Mouse (Mus musculus) kidney, adult 2 months (tissue): Measurements from ENCODE around the gene Synpr.

Source experiments
- CTCF ChIP-seq: fragments of 200-500 bp; conservative IDR thresholded peaks from 2 replicates; pipeline ENCODE4 v1.5.1; 2011; ENCODE audit warnings: low read depth, mild to moderate bottlenecking, control low read depth, low read length, moderate library complexity, mixed read lengths; ENCODE audit not compliant: insufficient read depth, insufficient read length
- POLR2A ChIP-seq: fragments of 200-500 bp; IDR thresholded peaks from one replicate; pipeline ENCODE4 v1.6.1; 2011; ENCODE audit warnings: low read depth, low read length, control low read depth

DNA sequence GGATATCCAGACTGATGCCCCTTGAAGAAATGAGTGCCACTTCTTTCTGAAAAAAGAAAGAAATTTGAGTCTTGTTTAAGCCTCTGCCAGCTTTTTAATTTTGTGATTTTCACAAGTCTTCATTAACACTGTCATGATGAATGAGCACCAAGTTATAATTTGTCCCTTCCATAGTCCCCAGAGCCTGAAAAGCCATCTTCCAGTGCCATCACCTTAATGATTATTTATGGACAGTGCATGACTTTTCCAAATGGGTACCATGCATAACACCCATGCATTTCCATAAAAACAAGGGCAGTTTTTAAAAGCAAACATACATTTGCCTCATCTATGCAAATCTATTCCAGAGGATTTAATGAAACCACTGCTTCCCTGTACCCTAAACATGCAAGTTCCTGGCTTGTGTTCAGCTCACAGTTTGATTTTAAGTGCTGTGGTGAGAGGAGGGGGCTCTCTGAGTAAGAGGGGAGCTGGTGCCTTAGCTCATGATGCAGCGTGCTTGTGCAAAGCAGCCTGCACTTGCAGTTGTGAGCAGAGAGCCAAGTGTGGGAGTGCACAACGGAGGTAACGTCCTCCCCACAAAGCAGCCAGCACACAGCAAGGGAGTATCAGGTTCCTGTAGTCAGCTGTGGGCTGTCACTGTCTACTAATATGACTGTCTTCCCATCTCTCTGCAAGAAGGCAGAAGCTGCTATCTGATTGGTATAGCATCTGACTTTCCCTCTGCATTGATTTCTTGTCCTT lies 169.1 kb downstream of the Synpr start:
- no peak for TF ChIP-seq POLR2A
- no peak for TF ChIP-seq CTCF
